Mouse (Mus musculus) heart, embryonic 14.5 days (tissue): ENCODE results near the gene Cnnm3. TPM values are rescaled to one million over a fixed set of nuclear protein-coding genes. Genes with fewer than 3 reads are reported as not detected.

Experiments used
- ATAC-seq: fragments of 200-750 bp; cut with Nextera tagmentation; 2 replicates; pipeline ENCODE4 v1.8.0; 2017; ENCODE audit warnings: low read depth, moderate TSS enrichment; ENCODE audit not compliant: insufficient number of reproducible peaks, insufficient read depth, low FRiP score
- H3K27ac ChIP-seq, 2 experiments: fragments of 200-500 bp in 1 of 2; fragments of 300-500 bp in 1 of 2; sonication (generic) in 1 of 2; replicated peaks in 1 of 2; 2 replicates each; pipeline ENCODE4 v1.5.1; 2012 to 2014; ENCODE audit warnings: low read depth in 2 of 2, low read length in 2 of 2, control low read depth in 1 of 2, mild to moderate bottlenecking in 1 of 2, mixed read lengths in 1 of 2; ENCODE audit not compliant: control insufficient read depth in 1 of 2, insufficient read depth in 1 of 2
- H3K27me3 ChIP-seq: fragments of 300-500 bp; sonication (generic); 2 replicates; pipeline ENCODE4 v1.6.1; 2014; ENCODE audit warnings: mild to moderate bottlenecking, low read length, control low read depth; ENCODE audit not compliant: control insufficient read depth, insufficient read depth
- H3K36me3 ChIP-seq: fragments of 300-500 bp; sonication (generic); 2 replicates; pipeline ENCODE4 v1.6.1; 2014; ENCODE audit warnings: mild to moderate bottlenecking, control low read depth, low read length, mixed read lengths; ENCODE audit not compliant: control insufficient read depth, insufficient read depth
- H3K4me1 ChIP-seq, 2 experiments: fragments of 200-500 bp in 1 of 2; fragments of 300-500 bp in 1 of 2; sonication (generic) in 1 of 2; 2 replicates each; pipeline ENCODE4 v1.6.1; 2012 to 2014; ENCODE audit warnings: low read length in 2 of 2, control low read depth in 1 of 2, mixed read lengths in 1 of 2; ENCODE audit not compliant: control insufficient read depth in 2 of 2, insufficient read depth in 2 of 2
- H3K4me2 ChIP-seq: fragments of 300-500 bp; sonication (generic); 2 replicates; pipeline ENCODE4 v1.6.1; 2014; ENCODE audit warnings: mild to moderate bottlenecking, low read length
- H3K4me3 ChIP-seq, 2 experiments: fragments of 200-500 bp in 1 of 2; fragments of 300-500 bp in 1 of 2; sonication (generic) in 1 of 2; 2 replicates each; pipeline ENCODE4 v1.5.1; 2012 to 2014; ENCODE audit warnings: low read length in 2 of 2, mild to moderate bottlenecking in 2 of 2, control low read depth in 1 of 2, low read depth in 1 of 2, moderate library complexity in 1 of 2; ENCODE audit not compliant: control insufficient read depth in 1 of 2, insufficient read depth in 1 of 2
- H3K9ac ChIP-seq: fragments of 300-500 bp; sonication (generic); 2 replicates; pipeline ENCODE4 v1.6.1; 2014; ENCODE audit warnings: mild to moderate bottlenecking, low read length
- H3K9me3 ChIP-seq: fragments of 300-500 bp; sonication (generic); 2 replicates; pipeline ENCODE4 v1.6.1; 2016; ENCODE audit warnings: low read length, control low read depth; ENCODE audit not compliant: control insufficient read depth
- WGBS: fragments of 180-500 bp; shearing (Covaris S2); extraction: QIAGEN DNeasy Blood & Tissue Kit; methylation state at CpG from one replicate; pipeline ENCODE4 v1.1.7; 2014; 5-methylcytosine and 5-hydroxymethylcytosine counted together
- polyA plus RNA-seq: library from polyadenylated mRNA; unstranded; fragments of >200 nt; fragmentation: Nextera tagmentation; extraction: Ambion mirVana; gene quantifications from 2 replicates; pipeline ENCODE4 v1.2.1, GENCODE M21; 2014

The Cnnm3 gene
- polyA plus RNA-seq, 1 experiment from 2014 or later, result 3.7 TPM

- no peak overlapping the region for H3K9ac ChIP-seq
- peaks cover 64% of the 10 kb centered on the region for H3K36me3 ChIP-seq
- H3K4me1 ChIP-seq, result peaks cover 13 to 36% of the 10 kb centered on the region in 2 experiments
- H3K9me3 ChIP-seq, result no peaks in the 10 kb centered on the region
- 85% methylated on average over 18 of the region's 18 CpGs for WGBS
- no peak overlapping the region for H3K4me3 ChIP-seq
- H3K27ac ChIP-seq, result no peak overlapping the region
- ATAC-seq, result no peak
- no peaks in the 10 kb centered on the region for H3K27me3 ChIP-seq
- H3K4me2 ChIP-seq, result no peak overlapping the region
Measured at GRCm38 (mm10) chr1:36549491-36549890, 37.8 kb downstream of the Cnnm3 start.

GRCm38 (mm10) chr1:36550075-36550863, 38.6 kb downstream of the Cnnm3 start:
- Histone ChIP-seq H3K9ac (no peak overlapping the region), H3K27ac (no peak overlapping the region), H3K4me2 (no peak overlapping the region), H3K36me3 (peaks cover 70% of the 10 kb centered on the region), H3K4me1 (peaks cover 19 to 44% of the 10 kb centered on the region in 2 experiments), H3K4me3 (no peak overlapping the region), H3K9me3 (no peaks in the 10 kb centered on the region), H3K27me3 (no peaks in the 10 kb centered on the region)
- ATAC-seq, result no peak
- WGBS, result 75% methylated on average over 20 of the region's 20 CpGs

GRCm38 (mm10) chr1:36551904-36552303, 40.2 kb downstream of the Cnnm3 start:
- Histone ChIP-seq H3K9ac (no peak overlapping the region), H3K4me1 (peaks cover 21 to 42% of the 10 kb centered on the region in 2 experiments), H3K4me2 (no peak overlapping the region), H3K27ac (no peak overlapping the region), H3K4me3 (no peak overlapping the region), H3K9me3 (no peaks in the 10 kb centered on the region), H3K27me3 (no peaks in the 10 kb centered on the region), H3K36me3 (peaks cover 72% of the 10 kb centered on the region)
- no peak for ATAC-seq
- WGBS, result 84% methylated on average over 17 of the region's 17 CpGs

GRCm38 (mm10) chr1:36552506-36552905, 40.8 kb downstream of the Cnnm3 start:
- Histone ChIP-seq H3K4me2 (no peak overlapping the region), H3K27me3 (no peaks in the 10 kb centered on the region), H3K27ac (no peak overlapping the region), H3K9ac (no peak overlapping the region), H3K4me1 (peaks cover 18 to 40% of the 10 kb centered on the region in 2 experiments), H3K9me3 (no peaks in the 10 kb centered on the region), H3K36me3 (peaks cover 72% of the 10 kb centered on the region), H3K4me3 (no peak overlapping the region)
- no peak for ATAC-seq
- WGBS, result 90% methylated on average over 16 of the region's 16 CpGs

- ATAC-seq, result no peak
- H3K36me3 ChIP-seq, result peaks cover 57% of the 10 kb centered on the region
- H3K27me3 ChIP-seq, result no peaks in the 10 kb centered on the region
- H3K27ac ChIP-seq, result peak overlapping the region; percentile 39 to 95; a peak in 2 of 4 replicates
- H3K9me3 ChIP-seq, result no peaks in the 10 kb centered on the region
- peak overlapping the region; percentile 4 to 83; a peak in 3 of 4 replicates for H3K4me3 ChIP-seq
- peaks cover 28 to 31% of the 10 kb centered on the region in 2 experiments for H3K4me1 ChIP-seq
- 74% methylated on average over 21 of the region's 21 CpGs for WGBS
- H3K9ac ChIP-seq, result peak overlapping the region; percentile 96
- peak overlapping the region; percentile 79 for H3K4me2 ChIP-seq
Measured at GRCm38 (mm10) chr1:36554633-36555399, 43.1 kb downstream of the Cnnm3 start.

GRCm38 (mm10) chr1:36555798-36556395, 44.2 kb downstream of the Cnnm3 start:
- WGBS, result 10% methylated on average over 8 of the region's 8 CpGs
- H3K9me3 ChIP-seq, result no peaks in the 10 kb centered on the region
- peak overlapping the region; percentile 96 for H3K9ac ChIP-seq
- H3K27me3 ChIP-seq, result no peaks in the 10 kb centered on the region
- H3K36me3 ChIP-seq, result peaks cover 46% of the 10 kb centered on the region
- H3K4me1 ChIP-seq, result peaks cover 31 to 34% of the 10 kb centered on the region in 2 experiments
- peak overlapping the region; percentile 79 for H3K4me2 ChIP-seq
- peak overlapping the region; percentile 78 to 83 for H3K4me3 ChIP-seq
- no peak for ATAC-seq
- H3K27ac ChIP-seq, result peak overlapping the region; percentile 95
